Mouse (Mus musculus) intestine, embryonic 15.5 days (tissue): ENCODE measurements around the gene Tubgcp2. TPM values are rescaled to one million over a fixed set of nuclear protein-coding genes. Genes with fewer than 3 reads are reported as not detected.

Experiments
- ATAC-seq: fragments of 200-750 bp; cut with Nextera tagmentation; 2 replicates; pipeline ENCODE4 v1.8.0; 2017; ENCODE audit warnings: moderate TSS enrichment, moderate library complexity
- H3K27ac ChIP-seq: fragments of 300-500 bp; sonication (generic); 2 replicates; pipeline ENCODE4 v1.5.1; 2015; ENCODE audit warnings: mild to moderate bottlenecking, inconsistent platforms
- H3K27me3 ChIP-seq: fragments of 300-500 bp; sonication (generic); replicated peaks from 2 replicates; pipeline ENCODE4 v1.6.1; 2015; ENCODE audit warnings: inconsistent platforms
- H3K36me3 ChIP-seq: fragments of 300-500 bp; sonication (generic); 2 replicates; pipeline ENCODE4 v1.6.1; 2015; ENCODE audit warnings: inconsistent platforms
- H3K4me1 ChIP-seq: fragments of 300-500 bp; sonication (generic); replicated peaks from 2 replicates; pipeline ENCODE4 v1.6.1; 2015; ENCODE audit warnings: inconsistent platforms
- H3K4me2 ChIP-seq: fragments of 300-500 bp; sonication (generic); replicated peaks from 2 replicates; pipeline ENCODE4 v1.6.1; 2015; ENCODE audit warnings: mild to moderate bottlenecking, inconsistent platforms
- H3K4me3 ChIP-seq: fragments of 300-500 bp; sonication (generic); replicated peaks from 2 replicates; pipeline ENCODE4 v1.5.1; 2015; ENCODE audit warnings: inconsistent platforms
- H3K9ac ChIP-seq: fragments of 300-500 bp; sonication (generic); 2 replicates; pipeline ENCODE4 v1.6.1; 2015; ENCODE audit warnings: inconsistent platforms
- H3K9me3 ChIP-seq: fragments of 300-500 bp; sonication (generic); 2 replicates; pipeline ENCODE4 v1.6.1; 2016; ENCODE audit warnings: inconsistent platforms
- WGBS: fragments of 180-500 bp; shearing (Covaris S2); methylation state at CpG from one replicate; pipeline ENCODE4 v1.1.7; 2015; 5-methylcytosine and 5-hydroxymethylcytosine counted together
- polyA plus RNA-seq: library from polyadenylated mRNA; unstranded; fragments of >200 nt; fragmentation: Nextera tagmentation; extraction: Ambion mirVana; gene quantifications from 2 replicates; pipeline ENCODE4 v1.2.1, GENCODE M21; 2015

The Tubgcp2 gene
- polyA plus RNA-seq, 1 experiment from 2014 or later: 41.3 TPM

GRCm38 (mm10) chr7:139971436-139971835, 65.0 kb downstream of the Tubgcp2 start:
- H3K36me3 ChIP-seq: no peaks in the 10 kb centered on the region
- no peak overlapping the region for H3K27ac ChIP-seq
- WGBS: 67% methylated on average over 6 of the region's 6 CpGs
- H3K9me3 ChIP-seq: no peaks in the 10 kb centered on the region
- no peak for ATAC-seq
- 0 out of 2 replicates have a peak, but pooled peaks cover 4% of the 10 kb centered on the region for H3K27me3 ChIP-seq
- H3K4me2 ChIP-seq: no peak overlapping the region
- H3K9ac ChIP-seq: no peak overlapping the region
- no peak overlapping the region for H3K4me3 ChIP-seq
- no peaks in the 10 kb centered on the region for H3K4me1 ChIP-seq

- no peaks in the 10 kb centered on the region for H3K36me3 ChIP-seq
- no peak overlapping the region for H3K4me2 ChIP-seq
- H3K9ac ChIP-seq: no peak overlapping the region
- H3K27me3 ChIP-seq: 0 out of 2 replicates have a peak, but pooled peaks cover 4% of the 10 kb centered on the region
- no peak overlapping the region for H3K4me3 ChIP-seq
- WGBS: 78% methylated on average over 5 of the region's 5 CpGs
- ATAC-seq: no peak
- H3K27ac ChIP-seq: no peak overlapping the region
- no peaks in the 10 kb centered on the region for H3K9me3 ChIP-seq
- H3K4me1 ChIP-seq: no peaks in the 10 kb centered on the region
Observed at GRCm38 (mm10) chr7:139970979-139971378, 65.5 kb downstream of the Tubgcp2 start.

GRCm38 (mm10) chr7:139970216-139970919, 66.1 kb downstream of the Tubgcp2 start:
- no peaks in the 10 kb centered on the region for H3K4me1 ChIP-seq
- no peaks in the 10 kb centered on the region for H3K9me3 ChIP-seq
- H3K27me3 ChIP-seq: 0 out of 2 replicates have a peak, but pooled peaks cover 4% of the 10 kb centered on the region
- no peak overlapping the region for H3K9ac ChIP-seq
- ATAC-seq: no peak
- WGBS: 82% methylated on average over 10 of the region's 10 CpGs
- H3K36me3 ChIP-seq: no peaks in the 10 kb centered on the region
- H3K4me2 ChIP-seq: no peak overlapping the region
- H3K4me3 ChIP-seq: no peak overlapping the region
- no peak overlapping the region for H3K27ac ChIP-seq

GRCm38 (mm10) chr7:139969348-139970130, 66.9 kb downstream of the Tubgcp2 start:
- Histone ChIP-seq H3K4me3 (no peak overlapping the region), H3K9me3 (no peaks in the 10 kb centered on the region), H3K27ac (no peak overlapping the region), H3K36me3 (no peaks in the 10 kb centered on the region), H3K27me3 (0 out of 2 replicates have a peak, but pooled peaks cover 4% of the 10 kb centered on the region), H3K4me2 (no peak overlapping the region), H3K4me1 (no peaks in the 10 kb centered on the region), H3K9ac (no peak overlapping the region)
- 46% methylated on average over 9 of the region's 10 CpGs for WGBS
- no peak for ATAC-seq

- H3K4me1 ChIP-seq: no peaks in the 10 kb centered on the region
- no peak overlapping the region for H3K4me2 ChIP-seq
- no peak overlapping the region for H3K4me3 ChIP-seq
- no peak for ATAC-seq
- no peaks in the 10 kb centered on the region for H3K36me3 ChIP-seq
- no peak overlapping the region for H3K9ac ChIP-seq
- no peaks in the 10 kb centered on the region for H3K9me3 ChIP-seq
- 49% methylated on average over 5 of the region's 5 CpGs for WGBS
- 0 out of 2 replicates have a peak, but pooled peaks cover 4% of the 10 kb centered on the region for H3K27me3 ChIP-seq
- H3K27ac ChIP-seq: no peak overlapping the region
Observed at GRCm38 (mm10) chr7:139968428-139968827, 68.0 kb downstream of the Tubgcp2 start.

GRCm38 (mm10) chr7:139967175-139967574, 69.3 kb downstream of the Tubgcp2 start:
- no peak overlapping the region for H3K4me3 ChIP-seq
- WGBS: 26% methylated on average over 4 of the region's 4 CpGs
- H3K9ac ChIP-seq: no peak overlapping the region
- H3K36me3 ChIP-seq: no peaks in the 10 kb centered on the region
- H3K27ac ChIP-seq: no peak overlapping the region
- no peak for ATAC-seq
- no peaks in the 10 kb centered on the region for H3K9me3 ChIP-seq
- 0 out of 2 replicates have a peak, but pooled peaks cover 5% of the 10 kb centered on the region for H3K27me3 ChIP-seq
- H3K4me2 ChIP-seq: no peak overlapping the region
- H3K4me1 ChIP-seq: no peaks in the 10 kb centered on the region

- Histone ChIP-seq H3K27ac (no peak overlapping the region), H3K27me3 (peaks cover 7% of the 10 kb centered on the region; the same call in 1 of the 2 replicates), H3K36me3 (no peaks in the 10 kb centered on the region), H3K4me1 (no peaks in the 10 kb centered on the region), H3K4me3 (no peak overlapping the region), H3K9ac (no peak overlapping the region), H3K4me2 (no peak overlapping the region), H3K9me3 (no peaks in the 10 kb centered on the region)
- no peak for ATAC-seq
- 58% methylated on average over 4 of the region's 4 CpGs for WGBS
Observed at GRCm38 (mm10) chr7:139963814-139964213, 72.7 kb downstream of the Tubgcp2 start.

- 85% methylated on average over 10 of the region's 10 CpGs for WGBS
- Histone ChIP-seq H3K4me2 (no peak overlapping the region), H3K36me3 (no peaks in the 10 kb centered on the region), H3K27ac (no peak overlapping the region), H3K4me3 (no peak overlapping the region), H3K9ac (no peak overlapping the region), H3K9me3 (no peaks in the 10 kb centered on the region), H3K4me1 (no peaks in the 10 kb centered on the region), H3K27me3 (peaks cover 3% of the 10 kb centered on the region; the same call in 1 of the 2 replicates)
- no peak for ATAC-seq
Observed at GRCm38 (mm10) chr7:139961141-139961540, 75.3 kb downstream of the Tubgcp2 start.

- no peak overlapping the region for H3K27ac ChIP-seq
- H3K9me3 ChIP-seq: no peaks in the 10 kb centered on the region
- H3K4me3 ChIP-seq: no peak overlapping the region
- no peaks in the 10 kb centered on the region for H3K36me3 ChIP-seq
- H3K4me1 ChIP-seq: no peaks in the 10 kb centered on the region
- H3K27me3 ChIP-seq: peaks cover 3% of the 10 kb centered on the region; the same call in 1 of the 2 replicates
- no peak overlapping the region for H3K9ac ChIP-seq
- no peak overlapping the region for H3K4me2 ChIP-seq
- ATAC-seq: no peak
- WGBS: 17% methylated on average over 11 of the region's 11 CpGs
Observed at GRCm38 (mm10) chr7:139957958-139958357, 78.5 kb downstream of the Tubgcp2 start.

GRCm38 (mm10) chr7:139957437-139957836, 79.0 kb downstream of the Tubgcp2 start:
- Histone ChIP-seq H3K27ac (no peak overlapping the region), H3K4me2 (no peak overlapping the region), H3K9ac (no peak overlapping the region), H3K9me3 (no peaks in the 10 kb centered on the region), H3K4me3 (no peak overlapping the region), H3K4me1 (no peaks in the 10 kb centered on the region), H3K36me3 (no peaks in the 10 kb centered on the region), H3K27me3 (peaks cover 3% of the 10 kb centered on the region; the same call in 1 of the 2 replicates)
- ATAC-seq: no peak
- 56% methylated on average over 11 of the region's 11 CpGs for WGBS

GRCm38 (mm10) chr7:139956658-139957057, 79.8 kb downstream of the Tubgcp2 start:
- 72% methylated on average over 3 of the region's 3 CpGs for WGBS
- H3K9me3 ChIP-seq: no peaks in the 10 kb centered on the region

GRCm38 (mm10) chr7:139955505-139955904, 81.0 kb downstream of the Tubgcp2 start:
- ATAC-seq: no peak
- H3K27ac ChIP-seq: no peak overlapping the region
- WGBS: 86% methylated on average over 4 of the region's 4 CpGs
- H3K4me3 ChIP-seq: no peak overlapping the region
- no peaks in the 10 kb centered on the region for H3K36me3 ChIP-seq
- no peak overlapping the region for H3K4me2 ChIP-seq
- H3K9ac ChIP-seq: no peak overlapping the region
- no peaks in the 10 kb centered on the region for H3K4me1 ChIP-seq
- no peaks in the 10 kb centered on the region for H3K9me3 ChIP-seq
- no peaks in the 10 kb centered on the region for H3K27me3 ChIP-seq

More at GRCm38 (mm10) chr7:139956658-139957057, 79.8 kb downstream of the Tubgcp2 start:
- H3K27me3 ChIP-seq: no peaks in the 10 kb centered on the region; the same call in 1 of the 2 replicates
- no peak overlapping the region for H3K9ac ChIP-seq
- no peak overlapping the region for H3K4me2 ChIP-seq
- ATAC-seq: no peak
- no peak overlapping the region for H3K27ac ChIP-seq
- H3K4me3 ChIP-seq: no peak overlapping the region
- H3K4me1 ChIP-seq: no peaks in the 10 kb centered on the region
- no peaks in the 10 kb centered on the region for H3K36me3 ChIP-seq
